Mouse (Mus musculus) cerebral cortex, adult 2 months (tissue): ENCODE results near the gene Thap12.

Source experiments
- WGBS: fragments of 180-500 bp; shearing (Covaris S2); methylation state at CpG from one replicate; pipeline ENCODE4 v1.1.7; 2018; 5-methylcytosine and 5-hydroxymethylcytosine counted together

Thap12 gene

DNA sequence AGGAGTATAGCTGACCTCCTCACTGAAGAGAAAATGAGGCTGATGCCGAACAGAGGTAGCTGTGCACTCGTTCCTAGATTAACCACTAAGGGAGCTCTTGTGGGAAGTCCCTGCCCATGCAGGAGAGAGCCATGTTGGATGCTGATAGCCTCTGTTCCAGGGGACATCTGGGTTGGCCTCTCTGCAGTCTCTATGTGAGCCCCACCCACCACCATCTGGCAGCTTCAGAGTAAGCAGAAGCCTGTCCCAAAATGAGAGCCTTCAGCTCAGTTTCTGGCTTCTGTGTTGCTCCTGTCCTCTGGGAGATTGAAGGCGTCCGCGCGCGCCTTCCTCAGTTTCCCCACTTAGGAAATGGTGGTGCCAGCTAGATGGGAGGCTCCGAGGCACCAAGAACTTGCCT, 53.7 kb downstream of the Thap12 start:
- 78% methylated on average over 8 of the region's 8 CpGs for WGBS

DNA sequence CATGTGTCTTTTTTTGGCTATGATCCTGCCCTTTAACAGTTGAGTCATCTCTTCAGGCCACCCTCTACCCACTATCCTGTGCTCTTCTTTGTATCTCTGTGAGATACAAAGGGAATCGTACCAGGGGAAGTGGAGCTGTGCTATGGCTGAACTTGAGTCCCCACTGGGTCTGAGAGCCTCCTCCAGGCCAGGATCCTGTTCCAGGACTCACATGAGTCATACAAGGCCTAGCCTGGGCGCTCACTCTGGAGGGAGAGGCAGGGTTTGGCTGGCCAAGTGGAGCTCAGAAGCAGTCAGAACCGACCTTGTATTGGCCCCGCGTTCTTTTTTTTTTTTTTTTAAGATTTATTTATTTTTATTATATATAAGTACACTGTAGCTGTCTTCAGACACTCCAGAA, 57.2 kb downstream of the Thap12 start:
- WGBS = 93% methylated on average over 5 of the region's 5 CpGs

DNA sequence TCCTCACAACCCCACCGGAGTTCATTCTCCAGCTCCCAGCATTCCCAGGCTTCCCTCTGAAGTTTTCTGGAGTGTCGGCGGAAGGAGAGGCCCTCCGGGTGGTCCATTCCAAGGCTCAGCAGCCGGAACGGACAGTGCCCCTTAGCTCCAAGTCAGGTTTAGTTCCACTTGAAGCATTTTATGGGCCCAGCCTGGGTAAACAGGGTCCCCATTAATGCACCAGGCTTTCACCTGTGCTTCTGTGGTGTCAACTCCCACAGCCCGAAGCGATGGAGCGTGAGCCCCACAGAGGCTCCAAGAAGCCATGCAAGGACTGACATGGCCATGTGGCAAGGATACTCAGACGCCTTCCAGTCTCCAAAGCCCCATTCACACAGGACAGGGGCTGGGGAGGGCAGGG, 61.0 kb downstream of the Thap12 start:
- 93% methylated on average over 10 of the region's 10 CpGs for WGBS

DNA sequence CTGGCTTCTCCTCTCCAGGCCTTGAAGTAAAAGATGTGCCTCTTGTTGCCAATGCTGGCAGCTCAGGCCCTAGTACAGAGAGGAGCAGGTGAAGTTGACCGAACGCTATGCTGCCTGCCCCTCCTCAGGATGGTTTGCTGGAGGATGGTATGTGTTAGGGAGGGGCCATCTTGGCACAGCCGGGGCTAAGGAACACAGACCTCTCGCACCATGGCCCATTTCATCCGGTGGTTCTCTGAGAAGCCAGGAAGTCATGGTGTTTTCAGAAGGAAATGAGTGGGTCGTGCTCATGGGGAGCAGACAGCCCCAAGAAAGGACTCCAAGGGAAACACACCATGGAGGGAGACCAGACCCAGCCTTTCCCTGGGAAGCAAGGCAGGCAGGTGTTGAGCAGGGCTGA, 64.4 kb downstream of the Thap12 start:
- WGBS = 67% methylated on average over 6 of the region's 6 CpGs
